Mouse (Mus musculus) hindbrain, embryonic 11.5 days (tissue): ENCODE measurements at regions not wholly inside any gene's neighbourhood (a gene's known extent, or its start where the extent isn't known, plus 50 kb on each side); places are given as distances from the start of the nearest gene placed in this dataset.

Experiments
- ATAC-seq: fragments of 200-750 bp; cut with Nextera tagmentation; 2 replicates; pipeline ENCODE4 v1.8.0; 2017; ENCODE audit warnings: mild to moderate bottlenecking, moderate TSS enrichment, moderate library complexity; ENCODE audit not compliant: low FRiP score
- DNase-seq: peaks from one replicate; pipeline ENCODE4 v3.0.0-alpha.2; 2015; ENCODE audit warnings: low spot score
- H3K27ac ChIP-seq: fragments of 300-500 bp; sonication (generic); 2 replicates; pipeline ENCODE4 v1.5.1; 2014; ENCODE audit warnings: mild to moderate bottlenecking, low read depth, low read length
- H3K27me3 ChIP-seq: fragments of 300-500 bp; sonication (generic); 2 replicates; pipeline ENCODE4 v1.6.1; 2014; ENCODE audit warnings: mild to moderate bottlenecking, low read length, moderate library complexity, mixed read lengths; ENCODE audit not compliant: control insufficient read depth, insufficient read depth
- H3K36me3 ChIP-seq: fragments of 300-500 bp; sonication (generic); 2 replicates; pipeline ENCODE4 v1.6.1; 2014; ENCODE audit warnings: mild to moderate bottlenecking, low read length, moderate library complexity, mixed read lengths; ENCODE audit not compliant: control insufficient read depth, insufficient read depth
- H3K4me1 ChIP-seq: fragments of 300-500 bp; sonication (generic); replicated peaks from 2 replicates; pipeline ENCODE4 v1.6.1; 2014; ENCODE audit warnings: low read length, mixed read lengths; ENCODE audit not compliant: control insufficient read depth, insufficient read depth
- H3K4me2 ChIP-seq: fragments of 300-500 bp; sonication (generic); replicated peaks from 2 replicates; pipeline ENCODE4 v1.6.1; 2014; ENCODE audit warnings: mild to moderate bottlenecking, low read depth, low read length
- H3K4me3 ChIP-seq: fragments of 300-500 bp; sonication (generic); 2 replicates; pipeline ENCODE4 v1.5.1; 2014; ENCODE audit warnings: low read depth, low read length
- H3K9ac ChIP-seq: fragments of 300-500 bp; sonication (generic); 2 replicates; pipeline ENCODE4 v1.6.1; 2014; ENCODE audit warnings: low read depth, low read length
- H3K9me3 ChIP-seq: fragments of 300-500 bp; sonication (generic); 2 replicates; pipeline ENCODE4 v1.6.1; 2016; ENCODE audit warnings: low read length; ENCODE audit not compliant: control insufficient read depth
- WGBS: fragments of 180-500 bp; shearing (Covaris S2); extraction: QIAGEN DNeasy Blood & Tissue Kit; methylation state at CpG from one replicate; pipeline ENCODE4 v1.1.7; 2014; 5-methylcytosine and 5-hydroxymethylcytosine counted together

GRCm38 (mm10) chr5:28012496-28012895, 58.7 kb upstream of the Insig1 start:
- no peak overlapping the region for H3K4me2 ChIP-seq
- no peak overlapping the region for H3K9ac ChIP-seq
- no peak overlapping the region for H3K4me3 ChIP-seq
- ATAC-seq (no peak), DNase-seq (no peak)
- H3K36me3 ChIP-seq, result no peaks in the 10 kb centered on the region
- no peaks in the 10 kb centered on the region for H3K27me3 ChIP-seq
- H3K27ac ChIP-seq, result no peak overlapping the region
- no peaks in the 10 kb centered on the region for H3K4me1 ChIP-seq
- H3K9me3 ChIP-seq, result no peaks in the 10 kb centered on the region
- WGBS, result 85% methylated on average over 2 of the region's 2 CpGs

GRCm38 (mm10) chr5:28013619-28014273, 57.4 kb upstream of the Insig1 start:
- Histone ChIP-seq H3K4me2 (no peak overlapping the region), H3K4me3 (no peak overlapping the region), H3K9ac (no peak overlapping the region), H3K36me3 (no peaks in the 10 kb centered on the region), H3K27me3 (no peaks in the 10 kb centered on the region), H3K4me1 (no peaks in the 10 kb centered on the region), H3K9me3 (no peaks in the 10 kb centered on the region), H3K27ac (no peak overlapping the region)
- DNase-seq (no peak), ATAC-seq (no peak)
- WGBS, result 80% methylated on average over 6 of the region's 6 CpGs

DNA sequence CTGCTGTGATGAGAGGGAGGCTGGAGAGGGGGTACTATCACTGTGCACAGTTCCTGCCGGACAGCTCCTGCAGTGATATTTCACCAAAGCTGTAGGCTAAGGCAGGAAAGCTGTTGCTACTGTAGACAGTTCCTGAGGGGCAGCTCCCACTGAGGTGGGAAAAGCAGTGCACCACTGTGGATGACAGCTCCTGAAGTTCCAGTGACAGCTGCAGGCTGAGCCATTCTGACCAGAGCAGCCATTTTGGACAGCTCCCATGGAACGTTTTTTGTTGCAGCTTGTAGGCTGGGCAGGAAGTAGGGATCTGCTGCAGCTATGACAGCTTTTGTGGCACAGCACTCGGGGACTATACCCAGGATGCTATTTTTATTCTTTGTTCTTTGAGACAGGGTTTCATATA, 51.3 kb upstream of the Insig1 start:
- H3K9ac ChIP-seq, result no peak overlapping the region
- H3K4me2 ChIP-seq, result no peak overlapping the region
- H3K27me3 ChIP-seq, result no peaks in the 10 kb centered on the region
- no peaks in the 10 kb centered on the region for H3K36me3 ChIP-seq
- WGBS, result 71% methylated on average over 3 of the region's 3 CpGs
- no peak overlapping the region for H3K27ac ChIP-seq
- no peak overlapping the region for H3K4me3 ChIP-seq
- H3K4me1 ChIP-seq, result no peaks in the 10 kb centered on the region
- DNase-seq (no peak), ATAC-seq (no peak)
- H3K9me3 ChIP-seq, result no peaks in the 10 kb centered on the region
